Mouse (Mus musculus) right cerebral cortex, postnatal 14 days (tissue): ENCODE data around the gene Prkg1.

Experiments
- DNase-seq: peaks from one replicate; pipeline ENCODE4 v3.0.0; 2022

Prkg1 gene

DNA sequence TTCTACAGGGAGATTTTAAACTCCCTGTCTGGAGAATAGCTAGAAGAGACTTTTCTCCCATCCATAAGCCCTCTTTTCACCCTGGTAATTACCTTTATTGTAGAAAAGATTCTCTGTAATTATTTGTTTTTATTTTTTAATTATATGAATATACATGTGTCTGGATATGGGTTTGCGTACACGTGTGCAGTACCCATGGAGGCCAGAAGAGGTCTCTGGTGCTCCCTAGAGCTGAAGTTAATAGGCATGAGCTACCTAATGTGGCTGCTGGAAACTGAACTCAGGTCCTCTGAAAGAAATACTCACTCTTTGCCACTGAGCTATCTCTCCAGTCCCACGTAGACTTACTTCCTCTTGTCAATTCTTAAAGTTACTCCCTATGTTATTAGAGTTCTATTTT lies 937.0 kb downstream of the Prkg1 start:
- DNase-seq = no peak

- no peak for DNase-seq
Observed at GRCm38 (mm10) chr19:30826106-30826505, 938.7 kb downstream of the Prkg1 start.

- no peak for DNase-seq
Observed at GRCm38 (mm10) chr19:30815661-30816060, 949.2 kb downstream of the Prkg1 start.

DNA sequence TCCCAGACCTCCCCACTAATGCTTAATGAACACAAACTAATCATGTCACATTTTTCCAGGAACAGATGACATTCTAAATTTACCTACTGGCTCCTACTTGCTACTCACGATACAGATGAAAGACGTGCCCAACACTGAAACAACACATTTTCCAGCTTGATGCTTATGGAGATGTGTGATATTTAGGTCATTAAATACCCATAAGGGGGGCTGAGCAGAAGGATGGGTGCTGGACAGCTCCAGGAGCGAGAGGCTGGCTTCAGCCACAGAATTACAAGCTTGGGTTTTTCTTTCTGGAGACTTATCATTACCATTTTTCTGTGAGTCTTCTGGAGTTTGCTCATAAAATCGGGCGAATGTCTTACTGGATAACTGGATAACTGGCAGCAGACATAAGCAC lies 958.6 kb downstream of the Prkg1 start:
- DNase-seq = no peak

DNA sequence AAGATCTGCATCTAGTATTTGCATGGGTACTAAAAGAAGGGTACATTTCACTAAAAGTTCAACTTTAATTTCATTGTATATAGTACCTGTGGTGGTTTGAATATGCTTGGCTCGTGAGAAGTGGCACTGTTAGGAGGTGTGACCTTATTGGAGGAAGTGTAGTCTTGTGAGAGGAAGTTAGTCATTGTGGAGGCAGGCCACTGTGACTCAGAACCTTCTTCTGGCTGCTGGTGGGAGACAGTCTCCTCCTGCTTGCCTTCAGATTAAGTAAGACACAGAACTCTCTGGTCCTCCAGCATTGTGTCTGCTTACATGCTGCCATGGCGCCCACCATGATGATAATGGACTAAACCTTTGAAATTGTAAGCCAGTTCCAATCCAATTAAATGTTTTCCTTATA lies 984.0 kb downstream of the Prkg1 start:
- no peak for DNase-seq

GRCm38 (mm10) chr19:30768316-30768715 lies 996.5 kb downstream of the Prkg1 start:
- DNase-seq = no peak

DNA sequence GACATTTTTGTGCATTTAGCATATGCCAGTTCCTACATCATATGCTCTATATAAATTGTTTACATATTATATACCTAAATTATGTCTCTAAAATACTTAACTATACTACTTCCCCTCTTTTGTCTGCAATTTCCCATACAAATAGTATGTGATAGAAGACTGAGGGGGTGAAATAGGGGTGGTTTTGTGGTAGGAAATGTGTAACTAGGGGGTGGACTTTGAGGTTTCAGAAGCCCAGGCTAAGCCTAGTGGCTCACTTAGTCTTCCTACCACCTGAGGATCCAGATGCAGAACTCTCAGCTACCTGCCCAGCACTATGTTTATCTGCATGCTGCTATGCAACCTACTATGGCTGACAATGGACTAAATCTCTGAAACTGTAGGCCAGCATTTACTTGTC lies 1020.4 kb downstream of the Prkg1 start:
- no peak for DNase-seq

DNA sequence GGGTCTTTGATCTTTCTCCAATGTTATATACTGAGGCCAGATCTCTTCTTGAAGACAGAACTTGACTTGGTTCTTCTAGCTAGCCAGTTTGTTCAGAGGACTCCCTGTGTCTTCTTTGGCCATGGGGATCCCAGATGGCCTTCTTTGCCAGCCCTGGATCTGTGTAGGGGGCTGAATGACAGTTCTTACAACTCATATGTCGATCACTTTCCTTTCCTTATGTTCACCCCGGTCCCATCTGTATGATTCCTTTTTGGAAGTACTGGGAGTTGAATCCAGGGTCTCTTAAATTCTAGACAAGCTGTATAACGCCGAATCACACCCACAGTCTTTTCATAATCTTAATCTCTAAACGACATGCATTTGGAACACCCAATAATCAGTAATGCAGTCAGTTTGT lies 1065.7 kb downstream of the Prkg1 start:
- DNase-seq = no peak

DNA sequence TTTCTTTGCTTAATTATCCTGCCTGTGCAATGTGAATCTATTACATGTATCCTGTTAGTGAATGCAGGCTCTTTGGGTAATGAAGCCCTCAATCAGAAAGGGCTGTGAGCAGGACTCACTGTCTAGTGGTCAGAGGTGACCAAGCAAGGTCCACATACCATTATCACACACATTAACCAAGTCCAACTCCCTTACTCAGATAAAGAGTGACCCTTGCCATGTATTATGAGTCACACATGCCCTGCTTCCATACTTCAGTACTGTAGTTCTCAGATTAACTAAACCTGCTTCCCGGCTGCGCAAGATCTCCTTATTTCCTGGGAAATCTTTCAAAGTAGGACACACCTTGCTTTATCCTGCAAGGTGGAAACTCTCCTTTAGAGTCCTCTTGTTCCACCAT lies 1073.6 kb downstream of the Prkg1 start:
- no peak for DNase-seq

DNA sequence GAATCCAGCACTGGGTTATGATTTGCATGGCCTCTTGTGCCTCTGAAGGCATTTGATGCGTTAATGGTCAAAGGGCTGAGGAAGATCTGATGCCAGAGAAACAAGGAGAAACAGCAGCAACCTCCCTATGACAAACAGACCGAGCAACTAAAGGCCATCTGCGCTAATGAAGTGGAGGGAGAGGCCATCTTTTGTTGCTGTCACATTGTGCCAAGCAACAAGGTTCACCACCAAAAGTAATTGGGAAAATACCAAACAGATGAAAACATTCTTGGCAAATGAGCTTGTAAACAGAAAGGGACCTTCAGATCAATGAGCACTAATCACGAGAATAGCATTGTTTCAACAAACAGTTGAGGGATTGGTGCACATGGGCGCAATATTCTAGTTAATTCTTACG lies 1074.1 kb downstream of the Prkg1 start:
- DNase-seq = no peak

DNA sequence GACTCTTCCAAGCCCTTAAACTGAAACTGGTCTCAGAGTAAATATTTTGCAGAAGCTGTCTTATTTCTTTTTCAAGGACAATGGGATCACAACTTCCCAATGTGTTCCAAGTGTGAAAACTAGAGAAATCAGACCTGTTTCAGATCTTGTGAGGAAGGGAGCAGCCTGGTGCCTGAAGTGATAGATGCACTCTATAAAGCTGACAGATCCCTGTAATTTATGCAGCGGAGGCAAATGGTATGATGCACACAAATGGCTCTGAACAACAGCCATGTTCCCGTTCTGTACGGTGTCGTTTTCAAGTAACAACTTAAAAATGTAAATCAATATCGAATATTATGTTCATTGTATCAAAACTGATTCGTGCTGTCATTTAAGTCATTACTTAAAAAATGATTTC lies 1076.9 kb downstream of the Prkg1 start:
- DNase-seq = no peak

- no peak for DNase-seq
Observed at GRCm38 (mm10) chr19:30676308-30676707, 1088.5 kb downstream of the Prkg1 start.

DNA sequence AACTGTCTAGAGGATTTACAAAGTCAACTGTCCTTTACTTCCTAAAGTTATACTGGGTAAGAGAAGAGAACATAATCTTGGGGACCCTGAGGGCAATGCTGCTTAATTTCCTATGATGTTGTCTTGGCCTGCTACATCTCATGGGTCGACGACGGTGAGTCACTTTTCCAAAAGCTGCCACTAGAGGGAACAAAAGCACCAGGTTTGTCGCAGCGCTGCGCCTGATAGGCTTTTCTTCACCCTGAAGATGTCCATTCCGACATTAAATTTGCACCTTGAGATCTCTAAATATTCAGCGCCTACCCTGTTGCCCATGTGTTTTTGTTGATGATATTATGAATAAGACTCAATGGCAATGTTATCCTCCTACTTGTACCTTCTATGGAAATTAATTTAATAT lies 1100.6 kb downstream of the Prkg1 start:
- DNase-seq = peak; percentile 60

DNA sequence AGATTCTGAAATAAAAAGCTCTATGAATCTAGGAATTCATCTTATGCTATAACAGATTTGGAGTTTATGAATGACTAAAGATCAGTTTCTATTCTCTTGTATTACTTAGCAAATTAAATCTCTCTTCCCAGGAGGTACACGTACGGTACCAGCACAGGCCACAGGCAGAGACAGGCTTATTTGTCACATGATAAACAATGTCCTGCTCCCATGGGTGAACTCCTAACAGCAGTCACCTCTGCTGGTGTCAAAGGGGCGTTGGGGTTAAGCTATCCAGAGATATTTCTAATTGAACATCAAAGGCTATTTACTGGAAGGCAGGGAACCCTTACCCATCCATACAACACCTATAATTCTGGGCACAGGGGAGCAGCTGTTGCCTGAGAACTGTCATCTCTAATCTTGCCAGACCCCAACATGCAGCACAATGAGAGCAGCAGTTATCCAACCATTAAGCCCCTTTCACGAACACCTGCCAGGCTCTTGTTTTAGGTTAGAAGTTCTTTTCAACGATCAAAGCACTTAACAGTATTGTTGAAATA lies 1122.1 kb downstream of the Prkg1 start:
- no peak for DNase-seq

DNA sequence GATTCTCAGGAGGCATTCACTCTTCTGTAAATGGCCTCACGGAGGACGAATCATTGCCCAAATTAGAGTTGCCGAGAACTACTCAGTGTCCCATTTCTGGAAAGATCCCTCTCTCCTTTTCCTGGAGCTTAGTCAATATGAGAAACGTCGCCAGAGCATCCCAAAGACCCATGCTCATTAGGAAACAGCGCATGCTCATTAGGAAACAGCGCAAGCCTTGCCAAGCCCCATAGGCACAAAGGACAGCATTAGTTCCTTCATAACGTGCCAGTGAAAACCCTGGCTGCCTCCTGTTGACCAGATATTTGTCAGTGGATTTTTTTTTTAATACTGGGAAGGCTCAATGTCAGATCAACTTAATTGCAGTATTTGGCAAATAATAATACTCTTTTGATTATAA lies 1127.4 kb downstream of the Prkg1 start:
- no peak for DNase-seq

- DNase-seq = no peak
Observed at GRCm38 (mm10) chr19:30631051-30631450, 1133.8 kb downstream of the Prkg1 start.

GRCm38 (mm10) chr19:30626036-30626435 lies 1138.8 kb downstream of the Prkg1 start:
- no peak for DNase-seq

GRCm38 (mm10) chr19:30625391-30625790 lies 1139.4 kb downstream of the Prkg1 start:
- no peak for DNase-seq

DNA sequence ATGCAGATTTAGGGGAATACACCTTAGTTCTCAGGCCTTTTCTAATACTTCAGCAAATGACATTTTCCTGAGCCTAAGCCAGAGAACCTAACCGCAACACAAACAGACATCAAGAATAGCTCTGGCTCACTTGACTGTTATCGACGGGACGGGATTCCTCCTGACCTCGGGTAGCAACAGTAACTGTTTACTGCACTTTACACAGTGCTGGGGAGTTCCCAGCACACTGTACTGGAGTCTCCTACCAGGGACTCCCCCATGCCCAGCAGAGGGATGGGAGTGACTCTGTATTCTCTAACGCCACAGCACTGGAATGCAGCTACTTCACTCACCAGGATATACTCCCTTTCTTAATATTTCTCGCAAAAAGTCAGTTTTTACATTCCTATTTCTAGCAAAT lies 1141.2 kb downstream of the Prkg1 start:
- no peak for DNase-seq

- DNase-seq = no peak
Observed at GRCm38 (mm10) chr19:30613150-30613865, 1151.5 kb downstream of the Prkg1 start.

- no peak for DNase-seq
Observed at GRCm38 (mm10) chr19:30586366-30586765, 1178.5 kb downstream of the Prkg1 start.

GRCm38 (mm10) chr19:30564516-30564915 lies 1200.3 kb downstream of the Prkg1 start:
- no peak for DNase-seq

DNA sequence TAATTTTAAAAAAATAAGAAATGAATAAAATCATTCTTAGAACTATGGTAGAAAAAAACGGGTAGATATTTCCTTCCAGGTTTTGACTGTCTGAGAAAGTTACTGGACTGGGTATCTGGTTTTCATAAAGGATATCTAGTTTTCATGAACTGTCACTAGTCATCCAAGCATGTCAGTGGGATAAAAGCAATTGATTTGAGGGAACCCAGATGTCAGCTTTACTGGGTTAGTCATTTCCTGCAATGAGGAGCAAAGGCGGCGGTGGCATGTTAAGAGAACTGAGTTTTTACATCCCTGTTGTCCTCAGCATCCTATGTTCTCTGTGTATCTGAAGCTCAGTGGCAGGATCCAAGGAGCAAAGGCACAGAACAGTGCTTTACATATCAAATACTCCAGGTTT lies 1201.0 kb downstream of the Prkg1 start:
- no peak for DNase-seq

DNA sequence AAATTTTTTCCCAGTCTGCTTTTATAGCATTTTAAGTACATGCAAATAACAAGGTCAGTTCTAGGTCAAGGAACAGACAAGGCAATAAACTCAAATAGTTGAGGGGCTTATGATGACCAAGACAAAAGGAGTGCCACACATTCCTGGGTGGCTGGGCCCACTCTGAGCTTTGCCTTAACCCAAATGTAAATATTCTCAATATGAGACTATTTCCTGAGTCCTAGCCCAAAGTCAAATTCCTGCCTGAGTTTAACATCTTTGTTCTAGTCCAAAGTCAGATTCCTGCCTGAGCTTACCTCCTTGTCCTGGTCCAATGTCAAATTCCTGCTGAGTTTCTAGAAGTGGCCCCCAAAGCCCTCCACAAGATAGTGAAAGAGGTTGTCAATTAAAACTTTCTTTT lies 1206.8 kb downstream of the Prkg1 start:
- DNase-seq = no peak

DNA sequence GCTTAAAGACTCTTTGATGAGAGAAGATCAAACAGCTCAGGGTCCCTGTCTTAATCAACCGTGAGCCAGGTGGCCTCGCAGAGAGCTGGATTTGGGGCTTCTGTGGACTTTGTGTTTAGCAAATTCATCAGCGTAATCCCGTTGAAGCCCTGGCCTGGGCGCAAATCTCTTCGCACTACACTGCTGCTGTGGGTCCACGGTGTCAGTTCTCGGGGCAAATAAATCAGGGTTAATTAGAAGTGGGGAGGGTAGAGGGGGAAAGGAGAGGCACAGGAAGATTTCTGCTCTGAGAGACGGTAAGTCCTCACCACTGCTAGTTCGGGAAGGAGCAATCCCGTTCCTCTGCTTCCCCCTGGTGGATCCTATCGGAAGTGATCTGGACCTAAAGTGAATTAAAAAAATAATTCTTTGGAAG lies 1210.4 kb downstream of the Prkg1 start:
- DNase-seq = peak; percentile 81
